Mouse (Mus musculus) ZHBTc4 (cell line): ENCODE data around the gene Rhoa.

Experiments
- DNase-seq: peaks from one replicate; pipeline ENCODE4 v3.0.0-alpha.2; 2011; ENCODE audit warnings: low read depth, low spot score

Rhoa gene

GRCm38 (mm10) chr9:108305629-108306520 lies at the start of gene Rhoa, which contains the start of gene Tcta:
Rhoa (plus strand) TSS chr9:108306129.
Tcta (minus strand) TSS chr9:108306160.
- peak; percentile 100 for DNase-seq

GRCm38 (mm10) chr9:108260526-108260925 lies 45.4 kb upstream of the Rhoa start:
- DNase-seq = no peak

GRCm38 (mm10) chr9:108261865-108262264 lies 44.1 kb upstream of the Rhoa start:
- DNase-seq = no peak

- DNase-seq = no peak
These were observed 43.4 kb upstream of the Rhoa start for GRCm38 (mm10) chr9:108262494-108263049.

- peak; percentile 40 for DNase-seq
These were observed 42.7 kb upstream of the Rhoa start for GRCm38 (mm10) chr9:108263131-108263681.

- DNase-seq = peak; percentile 99
These were observed 42.2 kb upstream of the Rhoa start, which contains the start of gene Dag1 for GRCm38 (mm10) chr9:108263690-108264190. Dag1 (minus strand) TSS chr9:108263958.

- DNase-seq = peak; percentile 51
These were observed 41.6 kb upstream of the Rhoa start for GRCm38 (mm10) chr9:108264191-108264921.

GRCm38 (mm10) chr9:108266261-108266935 lies 39.5 kb upstream of the Rhoa start:
- peak; percentile 70 for DNase-seq

GRCm38 (mm10) chr9:108267691-108268090 lies 38.2 kb upstream of the Rhoa start:
- DNase-seq = no peak

- peak; percentile 39 for DNase-seq
These were observed 37.2 kb upstream of the Rhoa start for GRCm38 (mm10) chr9:108268701-108269100.

GRCm38 (mm10) chr9:108271941-108272340 lies 34.0 kb upstream of the Rhoa start:
- no peak for DNase-seq

GRCm38 (mm10) chr9:108272691-108273090 lies 33.2 kb upstream of the Rhoa start:
- no peak for DNase-seq

GRCm38 (mm10) chr9:108273485-108273884 lies 32.4 kb upstream of the Rhoa start:
- no peak for DNase-seq

- DNase-seq = no peak
These were observed 31.2 kb upstream of the Rhoa start for GRCm38 (mm10) chr9:108274476-108275330.

- DNase-seq = no peak
These were observed 30.6 kb upstream of the Rhoa start for GRCm38 (mm10) chr9:108275331-108275659.

GRCm38 (mm10) chr9:108278697-108279450 lies 27.1 kb upstream of the Rhoa start:
- peak; percentile 82 for DNase-seq

GRCm38 (mm10) chr9:108280071-108280828 lies 25.7 kb upstream of the Rhoa start:
- DNase-seq = no peak

GRCm38 (mm10) chr9:108284410-108284809 lies 21.5 kb upstream of the Rhoa start:
- DNase-seq = peak; percentile 84
